Mouse (Mus musculus): ENCODE measurements around the gene Acvr2a.

Acvr2a gene

GRCm38 (mm10) chr2:48868199-48868913, 54.4 kb downstream of the Acvr2a start:
- DNase-seq (ENCODE audit: low spot score in 2 of 2): peak in 1 of 2 experiments; percentile 16

- DNase-seq (ENCODE audit: low spot score in 2 of 2): peak; percentile 48 to 55
Observed at GRCm38 (mm10) chr2:48885945-48886344, 72.0 kb downstream of the Acvr2a start.

GRCm38 (mm10) chr2:48895186-48895585, 81.3 kb downstream of the Acvr2a start:
- no peak for DNase-seq (ENCODE audit: low spot score in 2 of 2)

GRCm38 (mm10) chr2:48908866-48909265, 95.0 kb downstream of the Acvr2a start:
- DNase-seq (ENCODE audit: low spot score in 2 of 2): no peak

DNA sequence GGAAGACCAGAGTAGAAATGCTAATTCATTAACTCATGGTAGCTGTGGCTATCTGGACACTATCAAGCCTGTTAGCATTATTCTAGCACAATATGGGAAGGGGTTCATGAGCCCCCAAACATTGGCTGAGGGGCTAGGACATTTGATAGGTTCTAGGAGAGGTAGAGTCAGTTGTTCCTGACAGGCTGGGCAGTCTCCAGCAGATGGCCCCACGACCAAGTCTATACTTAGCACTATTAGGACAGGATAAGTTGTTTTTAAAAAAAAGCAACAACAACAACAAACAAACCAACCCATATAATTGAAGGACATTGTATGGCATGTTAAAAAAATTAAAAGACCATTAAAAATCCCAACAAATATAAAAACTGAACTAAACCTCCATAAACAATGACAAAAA, 100.3 kb downstream of the Acvr2a start:
- no peak for DNase-seq (ENCODE audit: low spot score in 2 of 2)

DNA sequence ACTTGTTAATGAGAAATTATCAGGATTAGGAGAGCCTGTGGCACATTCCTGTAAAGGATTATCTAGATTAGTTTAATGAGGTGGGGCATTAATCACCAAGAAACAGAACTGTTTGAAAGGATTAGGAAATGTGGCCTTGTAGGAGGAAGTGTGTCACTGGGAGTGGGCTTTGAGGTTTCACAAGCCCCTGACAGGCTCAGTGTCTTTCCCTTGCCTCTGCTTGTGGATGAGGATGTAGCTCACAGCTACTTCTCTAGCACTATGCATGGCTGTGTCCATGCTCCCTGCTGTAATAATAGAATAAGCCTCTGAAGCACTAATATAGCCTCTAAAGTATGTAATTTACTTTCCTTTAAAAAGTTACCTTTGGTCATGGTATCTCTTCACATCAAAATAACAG, 101.9 kb downstream of the Acvr2a start:
- no peak for DNase-seq (ENCODE audit: low spot score in 2 of 2)

DNA sequence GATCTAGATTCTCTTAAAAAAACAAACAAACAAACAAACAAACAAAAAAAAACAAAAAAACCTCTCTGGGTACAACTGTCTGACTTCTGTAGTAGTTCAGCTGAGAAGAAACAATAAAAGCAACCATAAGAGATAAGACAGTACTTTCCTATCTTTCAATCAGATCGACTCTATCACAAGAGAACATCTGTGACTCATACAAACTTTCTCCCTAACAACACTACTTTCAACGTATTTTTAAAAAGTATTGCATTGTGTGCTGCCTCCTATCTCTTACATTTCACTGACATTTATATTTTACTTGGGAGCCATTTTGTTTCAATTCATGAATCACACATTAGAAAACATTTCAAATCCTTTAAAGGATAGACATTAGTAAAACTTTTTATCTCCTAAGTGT, 121.1 kb downstream of the Acvr2a start:
- no peak for DNase-seq (ENCODE audit: low spot score in 2 of 2)

- no peak for DNase-seq (ENCODE audit: low spot score in 2 of 2)
Observed at GRCm38 (mm10) chr2:48947761-48948160, 133.9 kb downstream of the Acvr2a start.

DNA sequence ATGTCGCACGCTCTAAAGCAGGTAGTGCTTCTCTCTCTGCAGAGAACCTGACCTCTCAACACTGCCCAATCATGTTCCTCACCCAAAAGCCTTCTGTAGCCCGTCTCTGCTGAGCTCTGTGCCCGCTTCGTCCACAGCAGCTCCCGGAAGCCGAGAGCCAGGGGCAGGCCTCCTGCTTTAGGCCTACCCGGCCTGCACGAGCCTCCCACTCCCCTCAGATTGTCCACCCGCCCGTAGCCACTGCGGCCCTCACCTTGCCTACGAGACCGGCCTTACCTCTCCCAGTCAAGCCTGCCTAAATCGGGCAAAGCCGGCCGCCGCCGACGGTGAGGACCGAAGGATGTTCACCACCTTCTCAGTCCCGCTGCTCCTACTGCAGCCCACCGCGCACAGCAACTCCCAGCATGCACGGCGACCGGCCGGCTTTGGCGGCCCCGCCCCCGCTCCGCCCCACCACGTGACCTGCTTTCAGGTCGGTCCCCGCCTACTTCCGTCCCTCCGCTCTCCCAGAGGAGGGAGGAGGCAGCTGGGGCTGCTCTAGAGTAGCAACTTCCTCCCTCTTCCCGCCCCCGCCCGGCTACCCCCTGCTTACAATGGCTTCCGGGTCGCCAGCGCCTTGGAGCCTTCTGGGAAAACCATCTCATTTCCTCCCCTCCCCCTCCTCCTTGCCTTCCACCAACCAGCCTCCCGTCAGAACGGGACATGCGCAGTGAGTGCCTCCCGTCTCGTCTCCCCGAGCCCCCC, 135.1 kb downstream of the Acvr2a start, which contains the start of gene Mbd5:
Mbd5 (plus strand) TSS at position 668 of the 744 bp plus-strand sequence.
- DNase-seq (ENCODE audit: low spot score in 2 of 2): peak; percentile 99

DNA sequence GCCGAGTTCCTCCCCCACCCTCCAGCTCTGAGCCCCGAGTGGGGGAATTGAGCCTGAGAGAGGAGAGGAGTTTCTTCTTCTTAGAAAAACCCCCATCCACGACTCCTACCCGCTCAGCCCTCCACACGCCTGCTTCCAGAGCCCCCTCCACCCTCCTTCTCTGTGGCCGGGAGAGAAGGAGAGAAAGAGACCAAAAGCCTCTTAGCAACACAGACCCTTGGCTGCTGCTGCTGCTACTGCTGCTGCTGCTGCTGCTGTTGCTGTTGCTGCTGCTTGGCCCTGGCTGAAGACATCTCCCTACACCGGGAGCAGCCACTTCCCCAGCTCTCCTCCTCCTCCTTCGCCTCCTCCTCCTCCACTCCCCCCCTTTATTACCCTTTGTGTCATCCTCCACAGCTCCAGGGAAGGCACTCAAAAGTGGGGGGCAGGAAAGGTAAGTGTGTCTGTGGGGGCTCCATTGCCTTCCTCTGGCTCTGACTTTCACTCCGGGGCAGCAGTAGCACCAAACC, 135.9 kb downstream of the Acvr2a start:
- peak; percentile 9 to 26 for DNase-seq (ENCODE audit: low spot score in 2 of 2)

DNA sequence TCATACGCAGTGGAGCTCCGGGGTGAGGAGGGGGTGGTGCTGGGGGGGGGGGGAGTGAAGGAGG, 136.2 kb downstream of the Acvr2a start, which contains the start of gene Orc4:
Orc4 (minus strand) TSS at position 26 of the 64 bp plus-strand sequence.
- DNase-seq (ENCODE audit: low spot score in 2 of 2): no peak

GRCm38 (mm10) chr2:48950316-48950880, 136.5 kb downstream of the Acvr2a start:
- no peak for DNase-seq (ENCODE audit: low spot score in 2 of 2)

Data from right cerebral cortex, postnatal 36 days (tissue).